Comparison of ENCODE assay signal across 12 mouse cellular contexts in genomic region chr19:46141091-46141490, GRCm38 (mm10). TPM values are rescaled to one million over a fixed set of nuclear protein-coding genes. Genes with fewer than 3 reads are reported as not detected.
A peak's percentile ranks its signal among the peaks of the same experiment; 100 is the strongest.
DNase-seq lines count a peak whose midpoint lies in the region; ATAC-seq and TF ChIP-seq lines count a peak whose summit lies in the region.
"Had no signal": no experiment of that assay in that cellular context is flagged by ENCODE, and none has a peak within 500 bp of the region (broad histone marks: within the 10 kb centered on the region; RNA-seq: fewer than 3 reads in every experiment).

No protein-coding gene starts in this region.

- no peak for TF ChIP-seq CTCF in hindbrain, postnatal 0 days (IDR thresholded peaks at IDR 0.05; ENCODE audit: low read depth)

- 18% methylated on average over 6 of the region's 6 CpGs for WGBS in forebrain, embryonic 10.5 days
- WGBS in forebrain, embryonic 16.5 days, result 13% methylated on average over 6 of the region's 6 CpGs
- WGBS in kidney, embryonic 16.5 days, result 12% methylated on average over 6 of the region's 6 CpGs
- WGBS in hindbrain, postnatal 0 days, result 13% methylated on average over 6 of the region's 6 CpGs

- peak; percentile 44 for DNase-seq in forebrain, embryonic 10.5 days (ENCODE audit: extremely low spot score, low spot score)
- no peak for DNase-seq in kidney, adult 9 months
- peak; percentile 31 for DNase-seq in embryo, embryonic 9.5 days (ENCODE audit: extremely low spot score)
- DNase-seq in hindbrain, postnatal 0 days (ENCODE audit: low spot score), result no peak
- DNase-seq in ovary, postnatal 36 days (ENCODE audit: low spot score), result no peak
- DNase-seq in adrenal gland, postnatal 4 days (ENCODE audit: low spot score in 2 of 2), result no peak
- DNase-seq: adrenal gland, postnatal 10 days had no signal

- peak overlapping the region; percentile 45; the same call in 1 of the 2 replicates for H3K27ac ChIP-seq in forebrain, embryonic 10.5 days
- H3K27ac ChIP-seq in forebrain, embryonic 16.5 days (ENCODE audit: low read length), result no peak overlapping the region
- H3K27ac ChIP-seq in kidney, embryonic 16.5 days (ENCODE audit: low read length), result no peak overlapping the region
- no peak overlapping the region for H3K27ac ChIP-seq in hindbrain, postnatal 0 days

- H3K36me3 ChIP-seq in forebrain, embryonic 10.5 days (replicated peaks), result no peaks in the 10 kb centered on the region
- no peaks in the 10 kb centered on the region for H3K36me3 ChIP-seq in forebrain, embryonic 16.5 days (ENCODE audit: control insufficient read depth, insufficient read depth)
- H3K36me3 ChIP-seq in kidney, embryonic 16.5 days (ENCODE audit: insufficient read depth, low read length), result no peaks in the 10 kb centered on the region
- H3K36me3 ChIP-seq in hindbrain, postnatal 0 days (ENCODE audit: insufficient read depth, low read length), result no peaks in the 10 kb centered on the region

- no peaks in the 10 kb centered on the region for H3K9me3 ChIP-seq in forebrain, embryonic 10.5 days
- H3K9me3 ChIP-seq in forebrain, embryonic 16.5 days (ENCODE audit: control insufficient read depth, low read length), result no peaks in the 10 kb centered on the region
- no peaks in the 10 kb centered on the region for H3K9me3 ChIP-seq in kidney, embryonic 16.5 days (ENCODE audit: low read length)
- H3K9me3 ChIP-seq in hindbrain, postnatal 0 days (ENCODE audit: low read length), result no peaks in the 10 kb centered on the region

- H3K4me2 ChIP-seq in forebrain, embryonic 16.5 days (ENCODE audit: low read length), result no peak overlapping the region
- no peak overlapping the region for H3K4me2 ChIP-seq in kidney, embryonic 16.5 days (replicated peaks; ENCODE audit: low read depth, low read length)
- no peak overlapping the region for H3K4me2 ChIP-seq in hindbrain, postnatal 0 days (ENCODE audit: low read depth, low read length)

- peaks cover 34% of the 10 kb centered on the region for H3K4me1 ChIP-seq in forebrain, embryonic 10.5 days
- peaks cover 12% of the 10 kb centered on the region for H3K4me1 ChIP-seq in forebrain, embryonic 16.5 days (replicated peaks; ENCODE audit: control insufficient read depth, insufficient read depth, low read length)
- peaks cover 25% of the 10 kb centered on the region for H3K4me1 ChIP-seq in kidney, embryonic 16.5 days (ENCODE audit: insufficient read depth, low read length)
- peaks cover 10% of the 10 kb centered on the region; the same call in 1 of the 2 replicates for H3K4me1 ChIP-seq in hindbrain, postnatal 0 days (ENCODE audit: insufficient read depth, low read length)

- ATAC-seq in forebrain, embryonic 16.5 days, result no peak
- ATAC-seq in kidney, embryonic 16.5 days (ENCODE audit: low FRiP score, low TSS enrichment), result peak; percentile 69
- ATAC-seq in hindbrain, postnatal 0 days, result peak; percentile 18; the same call in 1 of the 2 replicates

- 0 out of 2 replicates have a peak overlapping the region, but pooled peaks have one; percentile 9 for H3K4me3 ChIP-seq in forebrain, embryonic 10.5 days
- no peak overlapping the region for H3K4me3 ChIP-seq in forebrain, embryonic 16.5 days (replicated peaks; ENCODE audit: low read length)
- H3K4me3 ChIP-seq in kidney, embryonic 16.5 days (ENCODE audit: low read length), result no peak overlapping the region
- no peak overlapping the region for H3K4me3 ChIP-seq in hindbrain, postnatal 0 days (ENCODE audit: low read length)

- H3K9ac ChIP-seq in forebrain, embryonic 16.5 days (replicated peaks; ENCODE audit: low read depth, low read length), result no peak overlapping the region
- no peak overlapping the region for H3K9ac ChIP-seq in kidney, embryonic 16.5 days (replicated peaks; ENCODE audit: low read length)
- no peak overlapping the region for H3K9ac ChIP-seq in hindbrain, postnatal 0 days (replicated peaks; ENCODE audit: low read length)

- peaks cover 100% of the 10 kb centered on the region for H3K27me3 ChIP-seq in forebrain, embryonic 10.5 days (ENCODE audit: poor library complexity, severe bottlenecking)
- peaks cover 50% of the 10 kb centered on the region for H3K27me3 ChIP-seq in forebrain, embryonic 16.5 days (replicated peaks; ENCODE audit: control insufficient read depth, insufficient read depth, low read length)
- H3K27me3 ChIP-seq in kidney, embryonic 16.5 days (ENCODE audit: insufficient read depth, low read length), result peaks cover 75% of the 10 kb centered on the region
- peaks cover 30% of the 10 kb centered on the region for H3K27me3 ChIP-seq in hindbrain, postnatal 0 days (ENCODE audit: insufficient read depth, low read length)

RNA-seq across cellular contexts. Expression of gene Pitx3, which starts 7.0 kb away (rescaled TPM):
- 0.18 and 0.25 TPM in 2 replicates for polyA plus RNA-seq in forebrain, embryonic 10.5 days (2016; fragmentation: Nextera tagmentation; extraction: Ambion mirVana)
- polyA plus RNA-seq in forebrain, embryonic 16.5 days (2015; fragmentation: Nextera tagmentation; extraction: Ambion mirVana), result 0.24 TPM in 1 of 2 replicates, not detected in the other
- polyA plus RNA-seq in kidney, embryonic 16.5 days (2015; fragmentation: Nextera tagmentation; extraction: Ambion mirVana), result 0.26 TPM in 1 of 2 replicates, not detected in the other
- total RNA-seq in hindbrain, postnatal 0 days (2014; rRNA removed), result 0.21 and 1.7 TPM in 2 replicates
- polyA plus RNA-seq in hindbrain, postnatal 0 days (2015; fragmentation: Nextera tagmentation; extraction: Ambion mirVana), result 0.16 TPM in 1 of 2 replicates, not detected in the other
- 1 to 10 TPM in 1 of 2 experiments, under 1 TPM in 1; 0.56 to 2.0 TPM for total RNA-seq in adrenal gland, postnatal 4 days (2021)
- total RNA-seq: left cerebral cortex, postnatal 25 days had no signal
- polyA plus RNA-seq: small intestine, adult 2 months had no signal

RNA-seq across cellular contexts. Expression of gene Elovl3, which starts 9.4 kb away (rescaled TPM):
- polyA plus RNA-seq in forebrain, embryonic 10.5 days (2016; fragmentation: Nextera tagmentation; extraction: Ambion mirVana), result 0.07 and 0.17 TPM in 2 replicates
- not detected in 2 replicates for polyA plus RNA-seq in forebrain, embryonic 16.5 days (2015; fragmentation: Nextera tagmentation; extraction: Ambion mirVana)
- not detected in 2 replicates for polyA plus RNA-seq in kidney, embryonic 16.5 days (2015; fragmentation: Nextera tagmentation; extraction: Ambion mirVana)
- not detected in 2 replicates for total RNA-seq in hindbrain, postnatal 0 days (2014; rRNA removed)
- polyA plus RNA-seq in hindbrain, postnatal 0 days (2015; fragmentation: Nextera tagmentation; extraction: Ambion mirVana), result not detected in 2 replicates
- under 1 TPM; 0.31 to 0.93 TPM for total RNA-seq in adrenal gland, postnatal 4 days (2021)
- total RNA-seq: gastrocnemius, postnatal 4 days; left cerebral cortex, postnatal 25 days had no signal
- polyA plus RNA-seq: small intestine, adult 2 months had no signal

RNA-seq across cellular contexts. Expression of gene Gbf1, which starts 11.2 kb away (rescaled TPM):
- 36.9 and 41.8 TPM in 2 replicates for polyA plus RNA-seq in forebrain, embryonic 10.5 days (2016; fragmentation: Nextera tagmentation; extraction: Ambion mirVana)
- 64.2 and 65.1 TPM in 2 replicates for polyA plus RNA-seq in forebrain, embryonic 16.5 days (2015; fragmentation: Nextera tagmentation; extraction: Ambion mirVana)
- polyA plus RNA-seq in kidney, embryonic 16.5 days (2015; fragmentation: Nextera tagmentation; extraction: Ambion mirVana), result 40.5 and 43.0 TPM in 2 replicates
- 56.4 and 63.7 TPM in 2 replicates for total RNA-seq in hindbrain, postnatal 0 days (2014; rRNA removed)
- 51.2 and 52.0 TPM in 2 replicates for polyA plus RNA-seq in hindbrain, postnatal 0 days (2015; fragmentation: Nextera tagmentation; extraction: Ambion mirVana)
- 10 to 100 TPM; 64.2 to 77.1 TPM for total RNA-seq in adrenal gland, postnatal 4 days (2021)

Comparison
In these comparisons a context has a peak if more than half of its experiments do, and no peak if none do; other contexts are left out.
1. DNase-seq: peak in forebrain, embryonic 10.5 days (single experiment) and embryo, embryonic 9.5 days (single experiment); none in kidney, adult 9 months (single experiment), hindbrain, postnatal 0 days (single experiment), ovary, postnatal 36 days (single experiment) and adrenal gland, postnatal 4 days (0 of 2).